Mouse (Mus musculus) urinary bladder, postnatal 36 days (tissue): ENCODE data around the gene Mnat1.

ENCODE experiments used
- DNase-seq, 2 experiments: peaks; one replicate each; pipeline ENCODE4 v3.0.0; 2022; ENCODE audit warnings: low spot score in 2 of 2, mixed read lengths in 1 of 2

The Mnat1 gene

DNA sequence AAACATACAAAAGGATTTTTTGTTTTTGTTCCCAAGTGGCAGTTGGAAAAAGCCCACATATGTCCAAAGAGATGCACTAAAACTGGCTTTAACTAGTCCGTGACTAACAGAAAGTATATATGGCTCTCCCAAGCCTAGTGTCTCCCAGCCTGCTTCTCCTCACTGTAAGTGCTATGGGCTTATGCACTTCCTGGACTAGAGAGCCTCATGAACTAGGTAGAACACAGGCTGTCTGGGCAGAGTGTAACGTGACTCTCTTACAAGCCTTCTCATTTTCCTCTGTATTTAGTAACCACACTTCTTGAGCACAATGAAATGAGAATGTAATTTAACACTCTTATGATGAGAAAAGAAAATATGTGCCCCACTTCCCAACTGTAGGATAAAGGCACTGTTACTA is 185.2 kb downstream of the Mnat1 start:
- no peak for DNase-seq

DNA sequence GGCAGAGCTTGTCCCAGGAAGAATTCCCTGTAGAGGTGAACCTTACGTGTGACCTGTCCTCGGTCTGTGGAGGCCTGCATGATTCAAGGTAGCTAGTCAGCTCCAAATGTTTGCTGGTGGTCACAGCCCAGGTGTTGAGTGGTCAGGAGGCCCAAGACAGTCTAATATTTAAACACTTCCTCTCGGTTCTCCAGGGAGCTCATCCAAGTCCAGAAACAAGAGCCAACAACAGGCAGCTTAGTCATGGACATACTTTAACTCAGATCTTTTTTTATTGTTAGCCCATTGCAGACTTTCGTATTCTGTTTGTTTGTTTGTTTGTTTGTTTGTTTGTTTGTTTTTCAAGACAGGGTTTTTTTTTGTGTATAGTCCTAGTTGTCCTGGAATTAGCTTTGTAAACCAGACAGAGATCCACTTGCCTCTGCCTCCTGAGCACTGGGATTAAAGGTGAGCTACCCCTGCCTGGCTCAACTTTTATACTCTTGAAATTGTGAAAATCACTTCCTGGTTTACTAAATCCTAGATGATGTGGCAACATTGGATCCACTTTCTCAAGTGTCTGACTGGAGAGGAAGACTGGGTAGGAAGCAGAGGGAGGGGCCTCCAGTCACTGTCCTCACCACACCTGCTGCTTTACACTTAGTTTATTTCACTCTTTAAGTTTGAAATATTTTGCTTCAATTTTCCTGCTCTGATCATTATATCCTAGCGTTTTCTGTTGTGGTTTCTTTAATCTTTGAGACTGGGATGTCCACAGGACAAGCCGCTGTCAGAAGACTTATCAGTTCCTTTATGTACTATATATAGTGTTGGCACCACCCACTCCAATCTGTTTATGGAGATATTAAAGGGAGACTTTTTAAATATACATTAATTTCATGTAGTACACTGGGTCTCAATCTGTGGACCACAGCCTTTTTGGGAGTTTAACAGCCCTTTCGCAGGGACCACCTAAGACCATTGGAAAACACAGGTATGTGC is 194.5 kb downstream of the Mnat1 start:
- DNase-seq: no peak
